Mouse (Mus musculus) left cerebral cortex, adult 2 months (tissue): ENCODE results near the gene Rpl29. TPM values are rescaled to one million over a fixed set of nuclear protein-coding genes. Genes with fewer than 3 reads are reported as not detected.

ENCODE experiments used
- DNase-seq, 2 experiments: peaks; one replicate each; pipeline ENCODE4 v3.0.0; 2021 to 2022; ENCODE audit warnings: low spot score in 2 of 2, mixed read lengths in 1 of 2; ENCODE audit errors: extremely low spot score in 1 of 2
- H3K27ac ChIP-seq: fragments of 200-600 bp; 2 replicates; pipeline ENCODE4 v1.8.1; 2022
- H3K4me3 ChIP-seq: fragments of 200-600 bp; 2 replicates; pipeline ENCODE4 v1.8.1; 2022
- CTCF ChIP-seq: fragments of 200-600 bp; IDR thresholded peaks from 2 replicates; pipeline ENCODE4 v1.8.1; 2022; ENCODE audit warnings: antibody characterized with exemption, mild to moderate bottlenecking, moderate library complexity
- intact Hi-C: fragments of 180-260 bp; cut with DNase I; formaldehyde crosslinking; loops from one replicate; pipeline ENCODE4 v1.15.1; 2025
- total RNA-seq, 2 experiments: library from RNA; stranded (reverse); gene quantifications; 2 replicates each; pipeline ENCODE4 v1.2.3; 2021

Rpl29 gene
- total RNA-seq, 2 experiments from 2014 or later: 273 to 308 TPM

GRCm38 (mm10) chr9:106402607-106403375, 26.5 kb upstream of the Rpl29 start:
- DNase-seq: no peak
- TF ChIP-seq CTCF: no peak
- no peak overlapping the region for H3K4me3 ChIP-seq
- intact Hi-C loops: loop anchor here (2.0 kb wide), 3 partner anchors 16 to 102 kb away; no protein-coding TSS in a partner anchor
- H3K27ac ChIP-seq: peak overlapping the region; percentile 87

DNA sequence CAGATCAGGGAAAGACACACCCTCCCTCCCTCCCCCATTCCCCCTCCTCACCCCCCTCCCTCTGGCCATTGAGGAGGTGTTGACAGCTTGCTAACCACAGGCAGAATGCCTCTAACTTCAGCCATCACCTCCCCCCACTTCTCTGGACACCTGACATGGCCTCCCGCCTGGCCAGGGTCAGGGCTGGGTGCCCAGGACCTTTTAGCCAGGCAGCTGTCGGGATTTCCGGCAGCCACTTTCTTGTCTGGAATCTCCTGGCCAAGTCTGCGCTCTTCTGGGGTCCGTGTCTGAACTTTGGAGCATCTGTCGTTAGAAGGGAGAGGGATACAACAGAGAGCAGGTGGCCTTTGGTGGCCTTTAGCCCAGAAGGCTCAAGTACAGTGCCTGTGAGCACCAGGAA, 24.0 kb upstream of the Rpl29 start:
- DNase-seq: no peak
- no peak for TF ChIP-seq CTCF
- Histone ChIP-seq H3K27ac (0 out of 2 replicates have a peak overlapping the region, but pooled peaks have one; percentile 28), H3K4me3 (no peak overlapping the region)
- intact Hi-C loops: no loop called here

DNA sequence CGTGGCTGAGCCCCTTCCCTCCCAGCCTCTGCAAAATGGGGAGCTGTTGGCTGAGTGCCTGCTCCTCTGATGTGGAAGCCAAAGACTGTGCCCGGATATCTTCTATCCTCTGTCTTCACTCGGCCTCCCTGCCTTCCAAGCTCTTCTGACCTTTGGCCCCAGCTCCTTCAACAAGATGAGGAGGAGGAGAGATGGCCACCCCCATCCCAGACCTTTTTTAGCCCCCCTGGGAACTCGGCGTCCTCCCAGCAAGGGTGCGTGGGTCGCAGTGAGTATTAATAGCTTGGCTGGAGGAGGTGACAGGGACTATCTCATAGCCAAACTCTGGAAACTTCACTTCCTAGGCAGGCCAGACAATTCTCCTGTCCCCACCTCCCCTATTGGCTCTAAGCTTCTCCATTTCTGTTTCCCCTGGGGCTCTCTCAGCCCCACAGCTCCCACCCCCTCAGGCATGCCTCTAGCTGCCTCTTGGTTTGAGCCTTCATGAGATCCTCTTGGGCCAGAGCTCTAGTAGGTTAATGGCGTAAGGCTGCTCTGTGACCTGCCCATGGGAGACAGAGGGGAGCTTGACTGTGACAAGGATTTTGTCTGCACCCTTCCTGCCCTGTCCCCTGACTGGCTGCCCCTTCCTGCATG, 22.7 kb upstream of the Rpl29 start:
- Histone ChIP-seq H3K27ac (peak overlapping the region; percentile 63), H3K4me3 (no peak overlapping the region)
- intact Hi-C loops: no loop called here
- TF ChIP-seq CTCF: no peak
- peak in 1 of 2 experiments; percentile 55 for DNase-seq

DNA sequence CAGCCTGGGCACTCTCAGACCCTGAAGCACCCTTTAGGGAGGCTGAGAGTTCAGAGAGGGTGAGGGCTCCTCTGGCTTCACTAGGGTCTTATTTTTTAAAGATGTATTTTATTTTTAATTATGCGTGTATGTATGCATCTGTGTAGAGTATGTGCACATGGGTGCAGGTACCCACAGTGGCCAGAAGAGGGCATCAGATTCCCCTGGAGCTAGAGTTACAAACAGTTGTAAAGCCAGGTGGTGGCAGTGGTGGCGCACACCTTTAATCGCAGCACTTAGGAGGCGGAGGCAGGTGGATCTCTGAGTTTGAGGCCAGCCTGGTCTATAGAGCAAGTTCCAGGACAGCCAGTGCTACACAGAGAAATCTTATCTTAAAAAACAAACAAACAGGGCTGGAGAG, 20.2 kb upstream of the Rpl29 start:
- no peak for DNase-seq
- peak; percentile 18 for TF ChIP-seq CTCF
- intact Hi-C loops: no loop called here
- Histone ChIP-seq H3K27ac (no peak overlapping the region), H3K4me3 (no peak overlapping the region)

DNA sequence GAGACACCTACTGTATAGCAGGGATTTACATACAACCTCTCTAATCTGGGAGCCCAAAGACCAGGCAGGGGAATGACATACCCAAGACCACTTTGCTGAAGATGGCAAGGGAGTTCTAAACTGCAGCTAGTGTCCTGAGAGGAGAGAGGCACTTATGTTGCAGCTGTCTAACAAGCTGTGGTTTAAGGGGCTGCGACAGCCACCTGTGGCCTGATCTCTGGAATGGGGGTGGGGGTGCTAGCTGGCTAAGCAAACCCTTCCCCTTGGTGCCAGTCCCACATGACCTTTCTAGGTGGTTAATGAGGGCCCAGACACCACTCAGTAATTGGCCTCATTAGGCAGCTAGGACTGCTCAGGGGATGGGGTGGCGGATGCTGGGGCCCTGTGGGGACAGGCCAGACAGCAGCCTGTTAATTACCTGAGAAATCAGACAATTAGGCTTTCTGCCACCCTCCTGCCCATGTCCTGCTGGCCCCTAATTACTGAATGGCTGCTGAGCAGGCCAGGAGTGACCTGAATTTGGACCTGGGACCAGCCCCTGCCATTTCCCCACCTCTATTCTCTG, 19.1 kb upstream of the Rpl29 start:
- no peak for TF ChIP-seq CTCF
- H3K4me3 ChIP-seq: no peak overlapping the region
- intact Hi-C loops: no loop called here
- DNase-seq: no peak
- H3K27ac ChIP-seq: 0 out of 2 replicates have a peak overlapping the region, but pooled peaks have one; percentile 26

GRCm38 (mm10) chr9:106411091-106411594, 18.1 kb upstream of the Rpl29 start:
- DNase-seq: peak in 1 of 2 experiments; percentile 54
- intact Hi-C loops: no loop called here
- Histone ChIP-seq H3K27ac (no peak overlapping the region), H3K4me3 (no peak overlapping the region)
- TF ChIP-seq CTCF: no peak

GRCm38 (mm10) chr9:106411729-106412128, 17.5 kb upstream of the Rpl29 start:
- TF ChIP-seq CTCF: no peak
- H3K27ac ChIP-seq: no peak overlapping the region
- H3K4me3 ChIP-seq: no peak overlapping the region
- intact Hi-C loops: no loop called here
- DNase-seq: no peak

DNA sequence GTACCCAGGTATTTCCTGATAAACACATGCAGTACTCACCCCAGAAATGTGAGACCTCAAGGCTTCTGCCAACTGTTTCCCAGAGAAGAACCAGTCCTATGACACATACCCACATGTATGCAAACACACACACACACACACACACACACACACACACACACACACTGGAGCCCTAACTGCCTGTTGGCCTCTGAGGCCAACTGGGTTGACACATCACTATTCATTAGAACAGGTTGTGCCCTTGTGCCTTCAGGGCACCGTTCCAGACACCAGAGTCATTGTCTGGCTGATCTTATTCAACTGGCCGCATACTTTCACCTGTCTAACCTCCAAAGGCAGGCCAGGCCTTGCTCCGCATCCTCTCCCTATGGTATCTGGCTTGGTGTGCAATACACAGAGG, 17.0 kb upstream of the Rpl29 start:
- Histone ChIP-seq H3K27ac (no peak overlapping the region), H3K4me3 (no peak overlapping the region)
- no peak for DNase-seq
- intact Hi-C loops: no loop called here
- TF ChIP-seq CTCF: no peak

DNA sequence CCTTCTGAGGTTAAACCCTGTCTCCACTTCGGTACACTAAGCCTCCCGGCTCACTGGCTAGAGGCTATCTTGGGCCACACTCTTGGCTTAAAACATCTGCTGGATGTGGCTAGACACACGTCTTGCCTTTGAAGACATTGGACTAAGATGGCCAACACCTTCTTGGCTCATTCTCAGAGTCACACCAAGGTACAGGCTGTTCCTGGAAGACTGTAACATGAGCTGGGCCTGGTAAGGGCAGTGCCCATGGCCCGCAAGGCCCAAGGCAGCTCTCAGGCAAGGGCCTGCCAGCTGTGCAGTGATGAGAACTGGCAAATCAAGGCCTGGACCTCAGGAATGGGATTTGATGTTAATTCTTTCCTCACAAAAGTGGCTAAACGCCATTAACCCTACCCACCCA, 15.6 kb upstream of the Rpl29 start:
- intact Hi-C loops: no loop called here
- no peak overlapping the region for H3K27ac ChIP-seq
- no peak for TF ChIP-seq CTCF
- no peak for DNase-seq
- H3K4me3 ChIP-seq: no peak overlapping the region

DNA sequence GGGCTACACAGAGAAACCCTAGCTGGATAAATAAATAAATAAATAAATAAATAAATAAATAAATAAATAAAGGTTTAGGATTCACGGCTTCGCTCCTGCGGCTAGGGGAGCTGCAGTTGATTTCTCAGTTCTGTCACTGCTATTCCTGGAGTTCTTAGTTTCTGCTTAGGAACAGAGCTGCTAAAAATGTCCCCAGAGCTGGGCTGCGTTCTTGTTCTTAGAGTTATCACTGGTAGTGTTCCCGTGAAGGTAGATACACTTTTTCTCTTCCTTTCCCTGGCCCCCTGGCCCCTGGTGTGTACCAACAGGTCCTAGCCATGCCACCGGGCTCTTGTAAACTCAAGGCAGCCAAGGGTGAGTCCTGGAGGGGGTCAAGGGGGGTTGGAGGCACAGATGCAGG, 12.4 kb upstream of the Rpl29 start:
- no peak for DNase-seq
- no peak overlapping the region for H3K4me3 ChIP-seq
- intact Hi-C loops: no loop called here
- TF ChIP-seq CTCF: no peak; the same call in none of the 2 replicates
- peak overlapping the region; percentile 63 for H3K27ac ChIP-seq

DNA sequence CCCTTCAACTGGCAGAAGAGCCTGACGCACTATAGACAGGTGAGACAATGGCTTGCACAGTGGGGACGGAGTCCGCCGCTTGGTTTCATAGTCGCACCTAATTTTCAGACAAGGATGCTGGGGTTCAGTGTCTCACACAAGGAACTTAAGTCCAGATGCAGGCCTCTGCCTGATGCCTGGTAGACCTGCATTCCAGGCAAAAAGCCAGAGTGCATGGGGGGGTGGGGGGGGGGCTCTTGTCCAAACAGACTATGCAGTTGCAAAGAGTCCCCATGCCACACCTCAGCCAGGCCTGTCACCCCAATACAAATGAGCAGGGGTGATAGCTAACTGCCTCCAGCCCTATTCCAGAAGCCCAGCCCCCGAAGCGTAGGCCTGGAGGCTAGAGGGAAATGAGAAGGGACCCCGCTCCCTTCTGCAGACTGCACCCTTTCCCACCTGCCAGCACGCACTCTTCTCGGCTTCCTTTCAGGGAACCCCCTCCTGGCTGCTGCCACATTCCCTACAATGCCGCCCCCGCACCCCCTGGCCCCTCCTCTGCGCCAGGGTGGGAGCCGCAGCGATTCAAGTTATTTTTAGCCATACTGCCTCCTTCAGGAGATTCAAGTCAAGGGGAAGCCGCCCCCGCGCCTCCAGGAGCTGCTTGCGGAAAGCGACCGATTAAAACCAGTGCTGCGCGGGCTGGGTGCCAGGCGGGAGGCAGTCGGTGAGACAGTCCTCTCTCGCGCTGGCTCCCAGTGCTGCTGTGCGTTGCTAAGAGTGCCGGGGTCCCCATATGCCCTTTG, 11.2 kb upstream of the Rpl29 start:
- Histone ChIP-seq H3K27ac (peak overlapping the region; percentile 63), H3K4me3 (peak overlapping the region; percentile 25)
- TF ChIP-seq CTCF: peak; percentile 38
- peak; percentile 93 for DNase-seq
- intact Hi-C loops: loop anchor here (1.0 to 2.0 kb wide), 4 partner anchors 15 to 117 kb away; no protein-coding TSS in a partner anchor
